In genomic region chr6:131292276-131292990, GRCm38 (mm10) we compare ENCODE assay signal across 8 mouse cellular contexts. TPM values are rescaled to one million over a fixed set of nuclear protein-coding genes. Genes with fewer than 3 reads are reported as not detected.
DNase-seq lines count a peak whose midpoint lies in the region; ATAC-seq and TF ChIP-seq lines count a peak whose summit lies in the region.

No protein-coding gene starts in this region.

- TF ChIP-seq CTCF in layer of hippocampus, adult 2 months (conservative IDR thresholded peaks at IDR 0.05): no peak

- H3K9me3 ChIP-seq in embryonic facial prominence, embryonic 10.5 days: no peaks in the 10 kb centered on the region
- no peaks in the 10 kb centered on the region for H3K9me3 ChIP-seq in hindbrain, embryonic 16.5 days (ENCODE audit: control insufficient read depth, low read length)

- H3K27me3 ChIP-seq in embryonic facial prominence, embryonic 10.5 days (replicated peaks; ENCODE audit: low read depth, poor library complexity, severe bottlenecking): no peaks in the 10 kb centered on the region
- no peaks in the 10 kb centered on the region for H3K27me3 ChIP-seq in hindbrain, embryonic 16.5 days (replicated peaks; ENCODE audit: control insufficient read depth, insufficient read depth, low read length)

- H3K9ac ChIP-seq in hindbrain, embryonic 16.5 days (ENCODE audit: low read depth, low read length): peak overlapping the region; percentile 58

- H3K4me1 ChIP-seq in embryonic facial prominence, embryonic 10.5 days: peaks cover 8% of the 10 kb centered on the region
- H3K4me1 ChIP-seq in hindbrain, embryonic 16.5 days (ENCODE audit: control insufficient read depth, insufficient read depth, low read depth, low read length): peaks cover 8% of the 10 kb centered on the region

- H3K4me3 ChIP-seq in layer of hippocampus, adult 2 months: peak overlapping the region; percentile 93
- H3K4me3 ChIP-seq in embryonic facial prominence, embryonic 10.5 days: peak overlapping the region; percentile 77
- H3K4me3 ChIP-seq in hindbrain, embryonic 16.5 days (ENCODE audit: low read length): peak overlapping the region; percentile 59

- peak; percentile 14; the same call in 1 of the 2 replicates for ATAC-seq in hindbrain, embryonic 16.5 days
- ATAC-seq in megakaryocyte, adult 5-6 weeks (ENCODE audit: poor library complexity, severe bottlenecking): peak; percentile 28
- no peak for ATAC-seq in inflammation-experienced regulatory T-cells, adult 6 months

- H3K27ac ChIP-seq in layer of hippocampus, adult 2 months: peak overlapping the region; percentile 85; the same call in 1 of the 2 replicates
- H3K27ac ChIP-seq in embryonic facial prominence, embryonic 10.5 days (replicated peaks): peak overlapping the region; percentile 90
- H3K27ac ChIP-seq in hindbrain, embryonic 16.5 days (ENCODE audit: low read depth, low read length): no peak overlapping the region

- H3K36me3 ChIP-seq in embryonic facial prominence, embryonic 10.5 days (replicated peaks): peaks cover 9% of the 10 kb centered on the region
- peaks cover 2% of the 10 kb centered on the region; the same call in 1 of the 2 replicates for H3K36me3 ChIP-seq in hindbrain, embryonic 16.5 days (ENCODE audit: control insufficient read depth, insufficient read depth, low read length)

- peak overlapping the region; percentile 65 for H3K4me2 ChIP-seq in hindbrain, embryonic 16.5 days (ENCODE audit: low read length)

- 25% methylated on average over 10 of the region's 10 CpGs for WGBS in embryonic facial prominence, embryonic 10.5 days
- WGBS in hindbrain, embryonic 16.5 days: 23% methylated on average over 10 of the region's 10 CpGs

- peak in 1 of 2 experiments; percentile 17 for DNase-seq in layer of hippocampus, adult 2 months (ENCODE audit: low spot score in 2 of 2)
- no peak for DNase-seq in layer of hippocampus, postnatal 36 days
- peak; percentile 15 for DNase-seq in R1 (ENCODE audit: low read depth, low spot score)
- no peak for DNase-seq in embryonic facial prominence, embryonic 10.5 days (ENCODE audit: low spot score)
- DNase-seq in urinary bladder, adult 2 months (ENCODE audit: low spot score): no peak

RNA-seq across cellular contexts. Expression of gene Magohb, which starts 0.6 kb away (rescaled TPM):
- 10 to 100 TPM; 11.9 to 15.7 TPM for total RNA-seq in layer of hippocampus, adult 2 months (2021)
- total RNA-seq in layer of hippocampus, postnatal 36 days (2021): 10 to 100 TPM in 1 of 2 experiments, 1 to 10 TPM in 1; 9.7 to 14.1 TPM
- polyA plus RNA-seq in embryonic facial prominence, embryonic 10.5 days (2016; fragmentation: Nextera tagmentation; extraction: Ambion mirVana): 54.8 and 57.9 TPM in 2 replicates
- polyA plus RNA-seq in hindbrain, embryonic 16.5 days (2015; fragmentation: Nextera tagmentation; extraction: Ambion mirVana): 29.5 and 30.1 TPM in 2 replicates
- 67.9 and 68.0 TPM in 2 replicates for total RNA-seq in megakaryocyte, adult 5-6 weeks (2015)
- total RNA-seq in megakaryocyte, adult 5-6 weeks (2017): 36.5 and 53.5 TPM in 2 replicates
- polyA plus RNA-seq in inflammation-experienced regulatory T-cells, adult 6 months (2017; shearing (Covaris generic)): 10 to 100 TPM; 20.4 to 34.3 (median 24.5) TPM
- 18.4 and 21.3 TPM in 2 replicates for polyA plus RNA-seq in urinary bladder, adult 2 months (2012; rRNA removed)

RNA-seq across cellular contexts. Expression of gene Klra2, which starts 45.3 kb away (rescaled TPM):
- total RNA-seq in layer of hippocampus, adult 2 months (2021): under 1 TPM; 0.22 to 0.90 TPM
- total RNA-seq in layer of hippocampus, postnatal 36 days (2021): under 1 TPM; 0.62 to 0.63 TPM
- polyA plus RNA-seq in embryonic facial prominence, embryonic 10.5 days (2016; fragmentation: Nextera tagmentation; extraction: Ambion mirVana): not detected in 2 replicates
- 0.09 TPM in 1 of 2 replicates, not detected in the other for polyA plus RNA-seq in hindbrain, embryonic 16.5 days (2015; fragmentation: Nextera tagmentation; extraction: Ambion mirVana)
- 105 and 120 TPM in 2 replicates for total RNA-seq in megakaryocyte, adult 5-6 weeks (2015)
- 91.9 and 106 TPM in 2 replicates for total RNA-seq in megakaryocyte, adult 5-6 weeks (2017)
- polyA plus RNA-seq in inflammation-experienced regulatory T-cells, adult 6 months (2017; shearing (Covaris generic)): 1 to 10 TPM in 1 of 3 experiments, not detected in 2; 1.1 TPM
- polyA plus RNA-seq in urinary bladder, adult 2 months (2012; rRNA removed): 0.59 and 0.99 TPM in 2 replicates
